Comparison of ENCODE assay signal across 13 mouse cellular contexts in the genomic region with DNA sequence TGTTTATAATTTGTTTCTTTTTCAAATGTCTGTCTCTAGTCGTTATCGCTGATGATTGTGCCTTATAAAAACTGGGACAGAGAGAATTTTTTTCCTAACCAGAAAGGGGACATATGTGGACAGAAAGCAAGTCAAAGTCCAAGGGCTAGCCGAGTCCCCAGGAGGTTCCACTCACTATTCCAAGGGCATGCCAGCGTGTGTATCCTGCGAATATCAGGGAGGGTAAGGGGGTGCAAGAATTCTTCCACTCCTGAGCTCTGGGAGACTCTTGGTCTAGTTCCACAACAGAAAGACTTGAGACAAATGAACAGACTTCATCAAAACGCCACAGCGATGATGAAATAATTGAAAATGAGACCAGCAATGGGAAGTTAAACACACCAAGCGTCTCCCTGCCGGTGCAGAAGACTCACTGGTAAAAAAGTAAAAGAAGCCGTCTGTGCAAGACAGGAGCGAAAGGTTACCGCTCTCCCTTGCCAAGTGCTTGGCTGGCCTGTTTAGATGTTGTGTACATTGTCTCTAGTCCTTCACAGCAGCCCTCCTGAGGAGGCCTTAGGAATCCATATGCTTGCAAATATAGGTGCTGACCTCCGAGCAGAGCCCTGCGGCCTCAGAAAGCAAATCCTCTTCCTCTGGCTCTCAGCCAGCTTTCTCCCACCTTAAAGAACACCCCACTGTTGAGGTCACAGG.
A peak's percentile ranks its signal among the peaks of the same experiment; 100 is the strongest.
DNase-seq lines count a peak whose midpoint lies in the region; ATAC-seq and TF ChIP-seq lines count a peak whose summit lies in the region.
"Had no signal": no experiment of that assay in that cellular context is flagged by ENCODE, and none has a peak within 500 bp of the region (broad histone marks: within the 10 kb centered on the region; RNA-seq: fewer than 3 reads in every experiment).

No protein-coding gene starts in this region.

- TF ChIP-seq CTCF in hindbrain, postnatal 0 days (IDR thresholded peaks at IDR 0.05; ENCODE audit: low read depth), result no peak

- H3K9ac ChIP-seq in lung, embryonic 16.5 days (ENCODE audit: low read length), result no peak overlapping the region
- no peak overlapping the region for H3K9ac ChIP-seq in hindbrain, postnatal 0 days (replicated peaks; ENCODE audit: low read length)
- H3K9ac ChIP-seq: intestine, embryonic 15.5 days had no signal

- H3K36me3 ChIP-seq in lung, embryonic 16.5 days (ENCODE audit: control insufficient read depth, insufficient read depth, low read length), result no peaks in the 10 kb centered on the region
- no peaks in the 10 kb centered on the region for H3K36me3 ChIP-seq in hindbrain, postnatal 0 days (ENCODE audit: insufficient read depth, low read length)
- H3K36me3 ChIP-seq: intestine, embryonic 15.5 days had no signal

- H3K27me3 ChIP-seq in lung, embryonic 16.5 days (ENCODE audit: control insufficient read depth, insufficient read depth, low read depth, low read length), result no peaks in the 10 kb centered on the region
- no peaks in the 10 kb centered on the region for H3K27me3 ChIP-seq in hindbrain, postnatal 0 days (ENCODE audit: insufficient read depth, low read length)
- H3K27me3 ChIP-seq: intestine, embryonic 15.5 days had no signal

- peaks cover 8% of the 10 kb centered on the region; the same call in 1 of the 2 replicates for H3K4me1 ChIP-seq in lung, embryonic 16.5 days (replicated peaks; ENCODE audit: control insufficient read depth, insufficient read depth, low read length)
- peaks cover 8% of the 10 kb centered on the region for H3K4me1 ChIP-seq in hindbrain, postnatal 0 days (ENCODE audit: insufficient read depth, low read length)

- H3K4me2 ChIP-seq in lung, embryonic 16.5 days (ENCODE audit: low read depth, low read length), result peak overlapping the region; percentile 28; the same call in 1 of the 2 replicates
- 0 out of 2 replicates have a peak overlapping the region, but pooled peaks have one; percentile 4 for H3K4me2 ChIP-seq in hindbrain, postnatal 0 days (ENCODE audit: low read depth, low read length)
- H3K4me2 ChIP-seq: intestine, embryonic 15.5 days had no signal

- ATAC-seq in lung, embryonic 16.5 days (ENCODE audit: low read depth), result no peak
- no peak for ATAC-seq in hindbrain, postnatal 0 days
- ATAC-seq: intestine, embryonic 15.5 days had no signal

- peak; percentile 19 for DNase-seq in embryo, embryonic 10 days (ENCODE audit: low spot score)
- no peak for DNase-seq in embryo, embryonic 10.5 days (ENCODE audit: low spot score)
- no peak for DNase-seq in lung, postnatal 36 days
- DNase-seq in hindbrain, postnatal 0 days (ENCODE audit: low spot score), result peak; percentile 44
- DNase-seq in retina, embryonic 14.5 days (ENCODE audit: low spot score), result peak; percentile 37
- DNase-seq in cerebellum, adult 9-10 months, result no peak
- DNase-seq in urinary bladder, postnatal 10 days (ENCODE audit: low spot score), result no peak
- DNase-seq: adrenal gland, adult 8-10 months; gastrocnemius, postnatal 25 days; kidney, postnatal 14 days; lung, postnatal 10 days had no signal

- H3K27ac ChIP-seq in lung, embryonic 16.5 days (ENCODE audit: low read length), result no peak overlapping the region
- peak overlapping the region; percentile 54; the same call in 1 of the 2 replicates for H3K27ac ChIP-seq in hindbrain, postnatal 0 days
- H3K27ac ChIP-seq: intestine, embryonic 15.5 days had no signal

- H3K9me3 ChIP-seq in lung, embryonic 16.5 days (ENCODE audit: control insufficient read depth, low read length), result no peaks in the 10 kb centered on the region
- H3K9me3 ChIP-seq in hindbrain, postnatal 0 days (ENCODE audit: low read length), result no peaks in the 10 kb centered on the region
- H3K9me3 ChIP-seq: intestine, embryonic 15.5 days had no signal

- no peak overlapping the region for H3K4me3 ChIP-seq in lung, embryonic 16.5 days (ENCODE audit: low read length)
- H3K4me3 ChIP-seq in hindbrain, postnatal 0 days (ENCODE audit: low read length), result no peak overlapping the region
- H3K4me3 ChIP-seq: intestine, embryonic 15.5 days had no signal

- WGBS in lung, embryonic 16.5 days, result 20% methylated on average over 14 of the region's 14 CpGs
- 18% methylated on average over 14 of the region's 14 CpGs for WGBS in hindbrain, postnatal 0 days

Comparison
In these comparisons a context has a peak if more than half of its experiments do, and no peak if none do; other contexts are left out.
1. DNase-seq: peak in embryo, embryonic 10 days (single experiment), hindbrain, postnatal 0 days (single experiment) and retina, embryonic 14.5 days (single experiment); none in embryo, embryonic 10.5 days (single experiment), lung, postnatal 36 days (single experiment), cerebellum, adult 9-10 months (single experiment) and urinary bladder, postnatal 10 days (single experiment).